Mouse (Mus musculus): Measurements from ENCODE around the gene Rps5.

- TF ChIP-seq CTCF (IDR thresholded peaks at IDR 0.05; ENCODE audit: low read depth, low read length) (no peak), POLR2A (IDR thresholded peaks at IDR 0.05; ENCODE audit: borderline replicate concordance, low read depth, low read length) (no peak)
Measured at GRCm38 (mm10) chr7:12913556-12913955, 8.5 kb upstream of the Rps5 start.
